Mouse (Mus musculus) limb, embryonic 15.5 days (tissue): ENCODE results near the gene Mkln1. TPM values are rescaled to one million over a fixed set of nuclear protein-coding genes. Genes with fewer than 3 reads are reported as not detected.

Experiments
- ATAC-seq: fragments of 200-750 bp; cut with Nextera tagmentation; 2 replicates; pipeline ENCODE4 v1.8.0; 2017; ENCODE audit warnings: low read depth, moderate TSS enrichment; ENCODE audit not compliant: insufficient number of reproducible peaks, low FRiP score, low TSS enrichment
- H3K27ac ChIP-seq: fragments of 300-500 bp; sonication (generic); 2 replicates; pipeline ENCODE4 v1.5.1; 2015; ENCODE audit warnings: moderate library complexity, mild to moderate bottlenecking, inconsistent platforms
- H3K27me3 ChIP-seq: fragments of 300-500 bp; sonication (generic); 2 replicates; pipeline ENCODE4 v1.6.1; 2015; ENCODE audit warnings: inconsistent platforms
- H3K36me3 ChIP-seq: fragments of 300-500 bp; sonication (generic); 2 replicates; pipeline ENCODE4 v1.6.1; 2015; ENCODE audit warnings: inconsistent platforms
- H3K4me1 ChIP-seq: fragments of 300-500 bp; sonication (generic); 2 replicates; pipeline ENCODE4 v1.6.1; 2015; ENCODE audit warnings: inconsistent platforms
- H3K4me2 ChIP-seq: fragments of 300-500 bp; sonication (generic); 2 replicates; pipeline ENCODE4 v1.6.1; 2015; ENCODE audit warnings: mild to moderate bottlenecking, inconsistent platforms
- H3K4me3 ChIP-seq: fragments of 300-500 bp; sonication (generic); 2 replicates; pipeline ENCODE4 v1.5.1; 2015; ENCODE audit warnings: mild to moderate bottlenecking, inconsistent platforms
- H3K9ac ChIP-seq: fragments of 300-500 bp; sonication (generic); 2 replicates; pipeline ENCODE4 v1.6.1; 2015; ENCODE audit warnings: inconsistent platforms
- H3K9me3 ChIP-seq: fragments of 300-500 bp; sonication (generic); 2 replicates; pipeline ENCODE4 v1.6.1; 2016; ENCODE audit warnings: inconsistent platforms
- WGBS: fragments of 180-500 bp; shearing (Covaris S2); methylation state at CpG from one replicate; pipeline ENCODE4 v1.1.7; 2015; 5-methylcytosine and 5-hydroxymethylcytosine counted together
- polyA plus RNA-seq: library from polyadenylated mRNA; unstranded; fragments of >200 nt; fragmentation: Nextera tagmentation; extraction: Ambion mirVana; gene quantifications from 2 replicates; pipeline ENCODE4 v1.2.1, GENCODE M21; 2015

Mkln1 gene
- polyA plus RNA-seq, 1 experiment from 2014 or later: 160 TPM

DNA sequence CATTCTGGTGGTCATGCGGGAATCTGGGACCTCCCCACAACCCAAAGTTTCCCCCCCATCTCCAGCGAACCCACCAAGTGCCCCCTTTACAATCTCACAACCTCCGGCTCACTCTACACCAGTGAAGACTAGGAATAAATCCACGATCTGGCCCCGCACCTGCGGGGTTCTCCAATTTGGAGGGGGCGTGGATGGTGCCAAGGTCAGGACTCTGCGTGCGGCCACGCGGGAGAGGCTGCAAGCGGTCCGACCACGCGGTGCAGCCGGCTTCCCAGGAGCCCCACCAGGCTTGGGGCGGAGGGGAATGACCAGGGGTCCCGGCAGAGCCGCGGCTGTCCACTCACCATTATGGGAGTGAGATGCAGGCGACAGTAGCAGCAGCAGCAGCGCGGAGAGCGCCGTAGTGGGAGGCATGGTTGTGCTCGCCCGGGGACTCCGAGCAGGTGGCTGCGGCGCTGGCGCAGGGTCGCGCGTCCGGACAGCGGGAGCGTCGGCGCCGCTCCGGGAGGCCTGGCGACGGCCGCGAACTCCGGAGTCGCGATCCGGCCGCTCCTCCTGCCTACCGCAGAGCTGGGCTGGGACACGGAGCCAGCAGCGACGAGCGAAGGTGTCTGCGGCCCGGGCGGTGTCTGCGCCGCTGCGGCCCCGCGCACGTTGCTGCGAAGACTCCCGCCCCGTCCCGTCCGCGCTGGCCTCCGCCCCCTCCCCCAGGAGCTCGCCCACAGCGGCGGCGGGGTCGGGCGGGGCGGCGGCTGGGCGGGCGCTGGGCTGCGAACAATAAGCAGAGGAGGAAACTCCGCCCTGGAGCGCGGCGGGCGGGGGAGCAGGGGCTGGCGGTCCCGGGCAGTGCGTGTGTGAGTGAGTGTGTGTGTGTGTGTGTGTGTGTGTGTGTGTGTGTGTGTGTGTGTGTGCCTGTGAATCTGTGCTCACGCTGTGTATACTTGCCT is 165.0 kb downstream of the Mkln1 start, which contains the start of gene Podxl:
TSS of gene Podxl (minus strand) at position 747 of the 947 bp plus-strand sequence.
- H3K4me3 ChIP-seq: peak within 1 kb of the TSS; percentile 59
- WGBS: under 1% methylated on average over 81 of the region's 91 CpGs
- H3K9ac ChIP-seq: peak within 1 kb of the TSS; percentile 45
- H3K9me3 ChIP-seq: no peaks in the 10 kb centered on the region
- H3K4me1 ChIP-seq: peaks cover 32% of the 10 kb centered on the region
- H3K4me2 ChIP-seq: peak within 1 kb of the TSS; percentile 97
- no peak within 1 kb of the TSS for H3K27ac ChIP-seq
- H3K36me3 ChIP-seq: no peaks in the 10 kb centered on the region
- H3K27me3 ChIP-seq: peaks cover 77% of the 10 kb centered on the region
- ATAC-seq: peak; percentile 79; the same call in 1 of the 2 replicates

DNA sequence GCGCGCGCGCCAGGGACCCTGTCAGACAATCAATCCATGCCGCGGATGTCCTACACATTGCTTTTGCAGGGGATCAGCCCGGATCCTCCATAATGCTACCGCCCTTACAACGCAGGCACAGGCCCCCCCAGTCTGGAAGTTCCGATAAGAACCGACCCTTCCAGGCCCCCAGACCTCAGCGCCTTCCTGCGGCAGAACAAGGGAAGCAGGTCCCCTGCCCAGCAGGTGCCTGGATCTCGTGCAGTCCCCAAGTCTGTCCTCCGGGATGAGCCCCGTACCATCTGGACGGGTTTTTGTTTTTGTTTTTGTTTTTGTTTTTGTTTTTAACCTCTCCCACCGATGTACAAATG is 165.6 kb downstream of the Mkln1 start:
- no peak for ATAC-seq
- Histone ChIP-seq H3K9me3 (no peaks in the 10 kb centered on the region), H3K4me3 (peak overlapping the region; percentile 59), H3K4me1 (peaks cover 32% of the 10 kb centered on the region), H3K27me3 (peaks cover 78% of the 10 kb centered on the region), H3K4me2 (peak overlapping the region; percentile 97), H3K9ac (peak overlapping the region; percentile 45; the same call in 1 of the 2 replicates), H3K36me3 (no peaks in the 10 kb centered on the region), H3K27ac (no peak overlapping the region)
- WGBS: under 1% methylated on average over 18 of the region's 18 CpGs

DNA sequence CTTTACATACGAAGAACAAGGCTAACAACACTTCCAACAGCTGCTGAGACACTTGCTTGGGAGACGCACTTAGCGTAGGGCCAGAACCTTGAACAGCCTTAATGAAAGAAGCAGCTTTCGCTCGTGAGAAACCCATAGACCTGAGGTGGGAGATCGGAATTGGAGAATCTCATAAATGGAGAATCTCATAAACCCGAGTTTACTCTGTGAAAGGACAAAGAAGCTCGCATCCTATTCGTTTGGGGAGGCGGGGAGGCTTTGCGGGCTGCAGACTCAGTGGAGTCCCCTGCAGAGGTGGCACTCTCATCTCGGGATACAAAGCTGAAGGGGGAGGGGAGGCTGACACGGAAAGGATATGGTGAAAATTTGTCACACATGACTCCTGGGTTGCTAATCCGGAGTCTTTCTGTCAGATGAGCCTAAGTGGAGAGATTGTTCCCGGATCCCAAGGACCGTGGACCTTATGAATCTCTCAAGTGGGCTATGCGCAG is 166.4 kb downstream of the Mkln1 start:
- peak overlapping the region; percentile 12; the same call in 1 of the 2 replicates for H3K4me3 ChIP-seq
- no peaks in the 10 kb centered on the region for H3K36me3 ChIP-seq
- H3K9ac ChIP-seq: no peak overlapping the region
- H3K27ac ChIP-seq: no peak overlapping the region
- no peak for ATAC-seq
- H3K4me2 ChIP-seq: peak overlapping the region; percentile 97
- 6% methylated on average over 17 of the region's 17 CpGs for WGBS
- H3K4me1 ChIP-seq: peaks cover 30% of the 10 kb centered on the region
- peaks cover 78% of the 10 kb centered on the region for H3K27me3 ChIP-seq
- no peaks in the 10 kb centered on the region for H3K9me3 ChIP-seq

Other genes starting within 250 kb of the Mkln1 start
- gene Podxl, start 165.2 kb downstream of the Mkln1 start, polyA plus RNA-seq: 7.8 and 8.1 TPM in 2 replicates